Mouse (Mus musculus): ENCODE results near the gene Mrps25.

Gene Mrps25

DNA sequence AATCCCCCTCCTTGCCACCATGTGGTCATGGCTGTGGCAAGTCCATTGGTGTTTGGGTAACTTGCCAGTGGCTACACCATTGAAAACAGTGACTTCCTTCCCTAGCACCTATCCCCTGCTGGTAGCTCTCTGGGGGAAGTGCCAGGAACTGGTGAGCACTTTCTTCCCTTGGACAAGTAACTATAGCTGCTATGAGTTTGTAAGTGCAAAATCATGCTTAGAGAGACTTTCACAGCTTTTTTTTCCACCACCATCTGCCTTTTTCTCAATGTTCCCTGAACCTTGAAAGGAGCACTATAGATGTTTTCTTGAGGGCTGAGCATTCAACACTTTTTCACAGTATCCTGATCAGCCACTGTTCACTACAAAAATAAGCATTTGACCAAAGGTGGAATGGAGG is 59.3 kb downstream of the Mrps25 start:
- DNase-seq: no peak

Measured in lung, postnatal 10 days (tissue).